Mouse (Mus musculus) forebrain, embryonic 12.5 days (tissue): ENCODE results near the gene Slc29a2. TPM values are rescaled to one million over a fixed set of nuclear protein-coding genes. Genes with fewer than 3 reads are reported as not detected.

Experiments used
- polyA plus RNA-seq: library from polyadenylated mRNA; unstranded; fragments of >200 nt; fragmentation: Nextera tagmentation; extraction: Ambion mirVana; gene quantifications from 2 replicates; pipeline ENCODE4 v1.2.1, GENCODE M21; 2016

Slc29a2 gene
- polyA plus RNA-seq, 1 experiment from 2014 or later, result 7.2 TPM

Other genes starting within 250 kb of the Slc29a2 start
- gene Rbm4, start 230.0 kb upstream of the Slc29a2 start, polyA plus RNA-seq, result 86.4 and 95.2 TPM in 2 replicates
- gene Gm21992, start 212.2 kb upstream of the Slc29a2 start, polyA plus RNA-seq, result 39.0 and 42.9 TPM in 2 replicates
- 120 and 133 TPM in 2 replicates for gene Rbm14, start 212.2 kb upstream of the Slc29a2 start, polyA plus RNA-seq
- 34.6 and 37.9 TPM in 2 replicates for gene Ccs, start 184.5 kb upstream of the Slc29a2 start, polyA plus RNA-seq
- gene Ccdc87, start 184.5 kb upstream of the Slc29a2 start, polyA plus RNA-seq, result 0.19 TPM in 2 replicates
- gene Ctsf, start 168.7 kb upstream of the Slc29a2 start, polyA plus RNA-seq, result 30.0 and 30.9 TPM in 2 replicates
- gene Actn3, start 146.0 kb upstream of the Slc29a2 start, polyA plus RNA-seq, result 1.2 and 1.3 TPM in 2 replicates
- 17.4 and 17.5 TPM in 2 replicates for gene Zdhhc24, start 145.2 kb upstream of the Slc29a2 start, polyA plus RNA-seq
- 6.8 and 8.0 TPM in 2 replicates for gene Bbs1, start 117.2 kb upstream of the Slc29a2 start, polyA plus RNA-seq
- gene Dpp3, start 95.6 kb upstream of the Slc29a2 start, polyA plus RNA-seq, result 159 and 170 TPM in 2 replicates
- 4.3 and 5.2 TPM in 2 replicates for gene Peli3, start 80.7 kb upstream of the Slc29a2 start, polyA plus RNA-seq
- 130 and 138 TPM in 2 replicates for gene Mrpl11, start 61.7 kb upstream of the Slc29a2 start, polyA plus RNA-seq
- 0.09 and 0.14 TPM in 2 replicates for gene Npas4, start 33.5 kb upstream of the Slc29a2 start, polyA plus RNA-seq
- gene B4gat1, start 15.0 kb downstream of the Slc29a2 start, polyA plus RNA-seq, result 37.6 and 37.9 TPM in 2 replicates
- gene AC124502.3, start 15.0 kb downstream of the Slc29a2 start, polyA plus RNA-seq, result 2.5 and 3.4 TPM in 2 replicates
- gene Brms1, start 17.5 kb downstream of the Slc29a2 start, polyA plus RNA-seq, result 57.5 and 60.3 TPM in 2 replicates
- gene Rin1, start 26.6 kb downstream of the Slc29a2 start, polyA plus RNA-seq, result 0.87 and 1.6 TPM in 2 replicates
- 16.4 and 17.1 TPM in 2 replicates for gene Cd248, start 44.2 kb downstream of the Slc29a2 start, polyA plus RNA-seq
- 1.7 and 2.0 TPM in 2 replicates for gene Tmem151a, start 61.7 kb downstream of the Slc29a2 start, polyA plus RNA-seq
- 54.4 and 56.4 TPM in 2 replicates for gene Yif1a, start 64.7 kb downstream of the Slc29a2 start, polyA plus RNA-seq
- gene Cnih2, start 74.7 kb downstream of the Slc29a2 start, polyA plus RNA-seq, result 168 and 180 TPM in 2 replicates
- gene Rab1b, start 83.2 kb downstream of the Slc29a2 start, polyA plus RNA-seq, result 232 and 237 TPM in 2 replicates
- gene Klc2, start 94.7 kb downstream of the Slc29a2 start, polyA plus RNA-seq, result 45.8 and 46.0 TPM in 2 replicates
- gene Pacs1, start 249.3 kb downstream of the Slc29a2 start, polyA plus RNA-seq, result 29.4 and 30.9 TPM in 2 replicates